Mouse (Mus musculus) ES-Bruce4 (cell line): Measurements from ENCODE around the gene Hist1h4c. TPM values are rescaled to one million over a fixed set of nuclear protein-coding genes. Genes with fewer than 3 reads are reported as not detected.

Source experiments
- H3K27ac ChIP-seq: 2 replicates; pipeline ENCODE4 v1.5.1; 2012; ENCODE audit warnings: low read length, inconsistent platforms; ENCODE audit not compliant: insufficient read depth
- H3K27me3 ChIP-seq: 2 replicates; pipeline ENCODE4 v1.6.1; 2012; ENCODE audit warnings: mild to moderate bottlenecking, low read length, inconsistent platforms; ENCODE audit not compliant: control insufficient read depth, poor library complexity, insufficient read depth, severe bottlenecking
- H3K36me3 ChIP-seq: 2 replicates; pipeline ENCODE4 v1.6.1; 2012; ENCODE audit warnings: inconsistent platforms, mild to moderate bottlenecking, low read length, moderate library complexity; ENCODE audit not compliant: control insufficient read depth, poor library complexity, insufficient read depth, severe bottlenecking
- H3K4me1 ChIP-seq: one replicate; pipeline ENCODE4 v1.8.1; 2011; ENCODE audit warnings: low read length; ENCODE audit not compliant: control insufficient read depth, insufficient read depth
- H3K4me3 ChIP-seq: 2 replicates; pipeline ENCODE4 v1.5.1; 2011; ENCODE audit warnings: low read depth, mild to moderate bottlenecking, low read length
- H3K9ac ChIP-seq: 2 replicates; pipeline ENCODE4 v1.6.1; 2012; ENCODE audit warnings: low read depth, mild to moderate bottlenecking, inconsistent platforms; ENCODE audit not compliant: poor library complexity, severe bottlenecking
- H3K9me3 ChIP-seq: replicated peaks from 2 replicates; pipeline ENCODE4 v1.6.1; 2012; ENCODE audit warnings: mild to moderate bottlenecking, low read length, inconsistent platforms; ENCODE audit not compliant: control insufficient read depth, poor library complexity, insufficient read depth, severe bottlenecking
- CTCF ChIP-seq: IDR thresholded peaks from one replicate; pipeline ENCODE4 v1.8.1; 2011; ENCODE audit warnings: low read depth, low read length
- EP300 ChIP-seq: IDR thresholded peaks from 2 replicates; pipeline ENCODE4 v1.6.1; 2011; ENCODE audit warnings: low read depth, low read length; ENCODE audit not compliant: insufficient read depth
- POLR2A ChIP-seq: IDR thresholded peaks from one replicate; pipeline ENCODE4 v1.8.1; 2011; ENCODE audit warnings: low read length; ENCODE audit not compliant: insufficient read depth
- polyA plus RNA-seq: library from polyadenylated mRNA; stranded (reverse); fragments of >200 nt; gene quantifications from 2 replicates; pipeline ENCODE4 v1.2.4, GENCODE M21; 2011; ENCODE audit warnings: low read depth; ENCODE audit not compliant: missing spikeins, insufficient read depth, insufficient read length

The Hist1h4c gene
- polyA plus RNA-seq, 1 experiment, result 1.3 TPM

DNA sequence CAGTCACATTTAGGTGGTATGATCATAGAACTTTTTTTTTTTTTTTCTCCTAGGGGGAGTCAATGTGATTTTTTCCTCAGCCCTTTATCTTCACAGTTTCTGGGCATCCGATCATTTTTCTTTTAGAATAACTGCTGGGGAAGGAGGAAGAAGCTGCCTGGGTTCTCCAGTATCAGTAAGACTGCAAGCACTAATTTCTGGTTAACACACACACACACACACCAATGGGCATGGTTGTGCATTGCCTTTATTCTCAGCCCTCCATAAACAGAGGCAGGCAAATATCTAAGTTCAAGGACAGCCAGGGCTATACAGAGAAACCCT lies 15.7 kb downstream of the Hist1h4c start:
- no peaks in the 10 kb centered on the region for H3K9me3 ChIP-seq
- no peaks in the 10 kb centered on the region for H3K36me3 ChIP-seq
- no peak for TF ChIP-seq EP300
- TF ChIP-seq POLR2A, result no peak
- TF ChIP-seq CTCF, result no peak
- no peaks in the 10 kb centered on the region for H3K27me3 ChIP-seq
- H3K27ac ChIP-seq, result peak overlapping the region; percentile 86
- H3K9ac ChIP-seq, result peak overlapping the region; percentile 95
- H3K4me3 ChIP-seq, result peak overlapping the region; percentile 22; the same call in 1 of the 2 replicates
- no peaks in the 10 kb centered on the region for H3K4me1 ChIP-seq

DNA sequence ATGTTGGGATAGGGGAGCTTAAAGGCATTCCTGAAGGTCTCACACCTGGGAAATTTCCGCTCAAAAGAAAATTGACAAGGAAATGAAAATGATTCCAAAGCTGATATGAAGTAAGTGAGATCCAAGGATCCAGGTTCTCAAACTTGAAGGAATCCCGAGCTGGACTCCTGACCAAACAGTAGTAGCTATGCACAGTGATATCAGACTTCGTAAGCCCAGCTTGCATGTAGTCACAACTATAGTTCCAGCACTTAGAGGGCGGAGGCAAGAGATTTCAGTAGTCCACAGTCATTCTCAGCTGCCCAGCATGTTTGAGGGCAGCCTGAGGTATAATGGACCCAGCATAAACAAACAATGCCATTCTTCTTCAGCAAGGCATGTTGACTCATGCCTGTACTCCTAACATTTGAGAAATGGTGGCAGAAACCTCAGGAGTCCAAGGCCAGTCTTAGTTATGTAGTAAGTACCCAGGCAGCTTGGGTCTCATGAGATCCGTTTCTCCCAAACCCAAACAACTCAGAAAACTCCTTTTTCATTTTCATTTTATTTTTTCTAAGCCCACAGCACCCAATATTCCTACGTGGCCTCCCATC lies 16.2 kb downstream of the Hist1h4c start:
- Histone ChIP-seq H3K9ac (peak overlapping the region; percentile 95; the same call in 1 of the 2 replicates), H3K4me1 (no peaks in the 10 kb centered on the region), H3K9me3 (no peaks in the 10 kb centered on the region), H3K27ac (peak overlapping the region; percentile 32), H3K4me3 (no peak overlapping the region), H3K36me3 (no peaks in the 10 kb centered on the region), H3K27me3 (no peaks in the 10 kb centered on the region)
- TF ChIP-seq CTCF (no peak), POLR2A (no peak), EP300 (no peak)

DNA sequence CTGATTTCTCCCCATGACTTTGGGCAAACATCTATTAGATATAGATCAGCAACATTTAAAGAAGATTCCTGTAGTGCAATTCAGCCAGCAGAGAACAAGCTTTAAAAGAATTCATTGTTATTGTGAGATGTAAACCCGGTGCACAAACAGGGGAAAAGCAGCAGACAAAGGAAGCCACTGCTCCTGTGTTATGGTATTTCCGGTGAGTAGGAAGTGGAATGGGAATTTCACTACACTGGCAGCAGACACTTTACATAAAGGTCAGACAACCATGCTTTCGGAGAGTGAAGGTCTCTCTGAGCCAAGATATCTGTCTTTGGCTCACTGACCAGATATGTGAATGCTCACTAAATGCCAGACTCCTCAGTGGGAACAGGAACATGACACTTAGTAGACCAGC lies 35.7 kb downstream of the Hist1h4c start:
- Histone ChIP-seq H3K4me3 (no peak overlapping the region), H3K27ac (no peak overlapping the region), H3K4me1 (no peaks in the 10 kb centered on the region), H3K9me3 (no peaks in the 10 kb centered on the region; the same call in 1 of the 2 replicates), H3K9ac (no peak overlapping the region), H3K36me3 (no peaks in the 10 kb centered on the region), H3K27me3 (no peaks in the 10 kb centered on the region; the same call in 1 of the 2 replicates)
- TF ChIP-seq POLR2A, result no peak
- no peak for TF ChIP-seq CTCF

DNA sequence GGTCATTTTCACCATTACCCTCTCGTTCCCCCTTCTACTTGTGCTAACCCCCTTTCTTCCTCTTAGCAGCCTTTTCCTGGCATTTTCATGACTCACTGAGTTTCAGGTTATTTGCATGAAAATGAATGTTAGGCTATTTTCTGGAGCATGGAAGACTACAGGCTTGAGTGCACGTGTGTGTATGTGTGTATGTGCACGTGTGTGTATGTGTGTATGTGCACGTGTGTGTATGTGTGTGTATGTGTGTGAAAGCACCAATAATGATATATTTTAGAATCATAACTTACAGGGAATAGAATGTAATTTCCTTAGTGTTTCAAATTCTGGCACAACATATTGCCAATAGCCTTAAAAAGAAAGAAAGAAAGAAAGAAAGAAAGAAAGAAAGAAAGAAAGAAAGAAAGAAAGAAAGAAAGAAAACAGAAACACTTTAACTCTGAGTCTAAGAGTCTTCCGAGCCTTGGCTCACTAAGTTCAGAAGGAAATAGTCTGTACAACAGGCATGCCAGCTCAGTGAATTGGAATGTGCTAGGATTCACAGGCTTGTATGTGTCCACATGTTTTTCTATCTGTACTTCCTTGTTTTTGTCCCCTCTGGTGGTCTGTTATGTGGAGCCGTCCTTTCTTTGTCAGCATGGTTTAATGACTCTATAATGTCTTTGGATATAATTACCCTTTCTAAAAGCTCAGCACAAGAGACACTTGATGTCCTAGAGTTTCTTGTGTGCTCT lies 38.5 kb downstream of the Hist1h4c start:
- TF ChIP-seq CTCF, result no peak
- no peak for TF ChIP-seq EP300
- no peak for TF ChIP-seq POLR2A
- Histone ChIP-seq H3K9me3 (no peaks in the 10 kb centered on the region; the same call in 1 of the 2 replicates), H3K27me3 (no peaks in the 10 kb centered on the region; the same call in 1 of the 2 replicates), H3K9ac (no peak overlapping the region), H3K36me3 (no peaks in the 10 kb centered on the region), H3K4me3 (no peak overlapping the region), H3K27ac (no peak overlapping the region), H3K4me1 (no peaks in the 10 kb centered on the region)

Other genes with a start within 250 kb of the Hist1h4c start
- gene Btn1a1, start 232.6 kb downstream of the Hist1h4c start, polyA plus RNA-seq, result 0.40 and 0.46 TPM in 2 replicates
- gene Btn2a2, start 209.6 kb downstream of the Hist1h4c start, polyA plus RNA-seq, result 0.91 and 1.9 TPM in 2 replicates
- gene Hist1h4h, start 167.4 kb downstream of the Hist1h4c start, polyA plus RNA-seq, result 16.9 and 19.1 TPM in 2 replicates
- 68.8 and 97.9 TPM in 2 replicates for gene Hist1h2af, start 164.5 kb downstream of the Hist1h4c start, polyA plus RNA-seq
- gene Hist1h3g, start 163.0 kb downstream of the Hist1h4c start, polyA plus RNA-seq, result 8.9 and 16.9 TPM in 2 replicates
- gene Hist1h2bh, start 155.1 kb downstream of the Hist1h4c start, polyA plus RNA-seq, result 3.9 and 4.2 TPM in 2 replicates
- gene Hist1h3f, start 154.4 kb downstream of the Hist1h4c start, polyA plus RNA-seq, result 1.5 TPM in 1 of 2 replicates, not detected in the other
- gene Hist1h4f, start 146.8 kb downstream of the Hist1h4c start, polyA plus RNA-seq, result 24.1 and 31.1 TPM in 2 replicates
- gene Hist1h1d, start 145.2 kb downstream of the Hist1h4c start, polyA plus RNA-seq, result 1.6 and 2.0 TPM in 2 replicates
- 14.3 and 15.4 TPM in 2 replicates for gene Hist1h3e, start 136.1 kb downstream of the Hist1h4c start, polyA plus RNA-seq
- 5.0 and 8.2 TPM in 2 replicates for gene Hist1h2ae, start 127.2 kb downstream of the Hist1h4c start, polyA plus RNA-seq
- 13.4 and 16.7 TPM in 2 replicates for gene Hist1h2bg, start 127.1 kb downstream of the Hist1h4c start, polyA plus RNA-seq
- 21.5 and 23.2 TPM in 2 replicates for gene Hist1h2bf, start 124.3 kb downstream of the Hist1h4c start, polyA plus RNA-seq
- gene Hist1h2ad, start 124.1 kb downstream of the Hist1h4c start, polyA plus RNA-seq, result 2.0 TPM in 1 of 2 replicates, not detected in the other
- gene Hist1h3d, start 122.7 kb downstream of the Hist1h4c start, polyA plus RNA-seq, result 3.2 and 4.7 TPM in 2 replicates
- 4.3 and 4.8 TPM in 2 replicates for gene Hist1h4d, start 116.9 kb downstream of the Hist1h4c start, polyA plus RNA-seq
- 1.8 TPM in 2 replicates for gene Hist1h2be, start 77.3 kb downstream of the Hist1h4c start, polyA plus RNA-seq
- 6.9 and 8.4 TPM in 2 replicates for gene Hist1h1e, start 75.9 kb downstream of the Hist1h4c start, polyA plus RNA-seq
- gene Hist1h2ac, start 14.5 kb downstream of the Hist1h4c start, polyA plus RNA-seq, result 0.37 and 0.91 TPM in 2 replicates
- gene Hist1h2bc, start 14.3 kb downstream of the Hist1h4c start, polyA plus RNA-seq, result 9.1 and 10.6 TPM in 2 replicates
- not detected in 2 replicates for gene Hist1h1t, start 2.6 kb downstream of the Hist1h4c start, polyA plus RNA-seq
- gene Hfe, start 12.4 kb upstream of the Hist1h4c start, polyA plus RNA-seq, result not detected in 2 replicates
- gene Hist1h1c, start 40.4 kb upstream of the Hist1h4c start, polyA plus RNA-seq, result 10.8 and 13.3 TPM in 2 replicates
- gene Hist1h3c, start 47.1 kb upstream of the Hist1h4c start, polyA plus RNA-seq, result 3.6 and 8.6 TPM in 2 replicates
- 9.8 and 11.5 TPM in 2 replicates for gene Hist1h2bb, start 48.3 kb upstream of the Hist1h4c start, polyA plus RNA-seq
- 11.9 and 17.9 TPM in 2 replicates for gene Hist1h2ab, start 52.7 kb upstream of the Hist1h4c start, polyA plus RNA-seq
- 5.0 and 9.4 TPM in 2 replicates for gene Hist1h3b, start 53.8 kb upstream of the Hist1h4c start, polyA plus RNA-seq
- 28.2 and 29.2 TPM in 2 replicates for gene Hist1h4b, start 58.6 kb upstream of the Hist1h4c start, polyA plus RNA-seq
- gene Hist1h4a, start 62.8 kb upstream of the Hist1h4c start, polyA plus RNA-seq, result 3.1 and 4.5 TPM in 2 replicates
- 5.4 TPM in 1 of 2 replicates, not detected in the other for gene Hist1h3a, start 63.9 kb upstream of the Hist1h4c start, polyA plus RNA-seq
- 7.8 and 8.6 TPM in 2 replicates for gene Hist1h1a, start 65.2 kb upstream of the Hist1h4c start, polyA plus RNA-seq
- not detected in 2 replicates for gene Trim38, start 71.5 kb upstream of the Hist1h4c start, polyA plus RNA-seq
- not detected in 2 replicates for gene Slc17a2, start 108.5 kb upstream of the Hist1h4c start, polyA plus RNA-seq
- gene Slc17a3, start 141.0 kb upstream of the Hist1h4c start, polyA plus RNA-seq, result not detected in 2 replicates
- gene Slc17a1, start 169.3 kb upstream of the Hist1h4c start, polyA plus RNA-seq, result not detected in 2 replicates
- gene Slc17a4, start 216.6 kb upstream of the Hist1h4c start, polyA plus RNA-seq, result not detected in 2 replicates
- not detected in 2 replicates for gene Hist1h2ba, start 235.7 kb upstream of the Hist1h4c start, polyA plus RNA-seq
- gene Hist1h2aa, start 236.0 kb upstream of the Hist1h4c start, polyA plus RNA-seq, result not detected in 2 replicates